Mouse (Mus musculus): ENCODE measurements around the gene Zbtb45.

Zbtb45 gene

GRCm38 (mm10) chr7:13010005-13010908 is at the start of gene Zbtb45:
TSS of gene Zbtb45 (minus strand) at chr7:13010034.
- peak; percentile 42 for DNase-seq (ENCODE audit: inconsistent ontology term)

- no peak for DNase-seq (ENCODE audit: inconsistent ontology term)
These were observed 49.7 kb upstream of the Zbtb45 start for GRCm38 (mm10) chr7:13059536-13059935.

- DNase-seq (ENCODE audit: inconsistent ontology term): no peak
These were observed 47.3 kb upstream of the Zbtb45 start for GRCm38 (mm10) chr7:13056913-13057700.

- DNase-seq (ENCODE audit: inconsistent ontology term): peak; percentile 95
These were observed 44.6 kb upstream of the Zbtb45 start, which contains the start of gene Mzf1 for GRCm38 (mm10) chr7:13054287-13055010. TSS of gene Mzf1 (minus strand) at chr7:13054764.

GRCm38 (mm10) chr7:13053961-13054286 is 44.1 kb upstream of the Zbtb45 start:
- no peak for DNase-seq (ENCODE audit: inconsistent ontology term)

- DNase-seq (ENCODE audit: inconsistent ontology term): no peak
These were observed 43.7 kb upstream of the Zbtb45 start for GRCm38 (mm10) chr7:13053501-13053900.

GRCm38 (mm10) chr7:13053001-13053400 is 43.2 kb upstream of the Zbtb45 start:
- no peak for DNase-seq (ENCODE audit: inconsistent ontology term)

GRCm38 (mm10) chr7:13046084-13046483 is 36.2 kb upstream of the Zbtb45 start:
- DNase-seq (ENCODE audit: inconsistent ontology term): peak; percentile 65

- DNase-seq (ENCODE audit: inconsistent ontology term): no peak
These were observed 34.4 kb upstream of the Zbtb45 start for GRCm38 (mm10) chr7:13044254-13044625.

GRCm38 (mm10) chr7:13043445-13044253 is 33.8 kb upstream of the Zbtb45 start:
- peak; percentile 31 for DNase-seq (ENCODE audit: inconsistent ontology term)

GRCm38 (mm10) chr7:13043120-13043444 is 33.2 kb upstream of the Zbtb45 start:
- DNase-seq (ENCODE audit: inconsistent ontology term): no peak

GRCm38 (mm10) chr7:13042511-13042910 is 32.7 kb upstream of the Zbtb45 start:
- DNase-seq (ENCODE audit: inconsistent ontology term): no peak

GRCm38 (mm10) chr7:13041256-13041655 is 31.4 kb upstream of the Zbtb45 start:
- peak; percentile 24 for DNase-seq (ENCODE audit: inconsistent ontology term)

GRCm38 (mm10) chr7:13039181-13039580 is 29.3 kb upstream of the Zbtb45 start:
- no peak for DNase-seq (ENCODE audit: inconsistent ontology term)

- no peak for DNase-seq (ENCODE audit: inconsistent ontology term)
These were observed 28.9 kb upstream of the Zbtb45 start for GRCm38 (mm10) chr7:13038621-13039169.

GRCm38 (mm10) chr7:13037901-13038555 is 28.2 kb upstream of the Zbtb45 start, which contains the start of gene Ube2m:
TSS of gene Ube2m (minus strand) at chr7:13038275.
- DNase-seq (ENCODE audit: inconsistent ontology term): peak; percentile 98

- DNase-seq (ENCODE audit: inconsistent ontology term): peak; percentile 72
These were observed 27.5 kb upstream of the Zbtb45 start for GRCm38 (mm10) chr7:13037366-13037765.

- DNase-seq (ENCODE audit: inconsistent ontology term): no peak
These were observed 27.0 kb upstream of the Zbtb45 start for GRCm38 (mm10) chr7:13036806-13037205.

GRCm38 (mm10) chr7:13035211-13035855 is 25.5 kb upstream of the Zbtb45 start:
- DNase-seq (ENCODE audit: inconsistent ontology term): no peak
